32 mouse cellular contexts compared by ENCODE assay signal in genomic region chr7:19551634-19552033, GRCm38 (mm10). TPM values are rescaled to one million over a fixed set of nuclear protein-coding genes. Genes with fewer than 3 reads are reported as not detected.
DNase-seq lines count a peak whose midpoint lies in the region; ATAC-seq and TF ChIP-seq lines count a peak whose summit lies in the region.
"Had no signal": no experiment of that assay in that cellular context is flagged by ENCODE, and none has a peak within 500 bp of the region (broad histone marks: within the 10 kb centered on the region; RNA-seq: fewer than 3 reads in every experiment).

No protein-coding gene starts in this region.

- no peak overlapping the region for H3K4me2 ChIP-seq in limb, embryonic 13.5 days (replicated peaks)
- H3K4me2 ChIP-seq in neural tube, embryonic 13.5 days: no peak overlapping the region
- H3K4me2 ChIP-seq in neural tube, embryonic 15.5 days: no peak overlapping the region
- peak overlapping the region; percentile 6; the same call in 1 of the 2 replicates for H3K4me2 ChIP-seq in intestine, postnatal 0 days (replicated peaks; ENCODE audit: low read depth)
- H3K4me2 ChIP-seq in midbrain, embryonic 14.5 days (ENCODE audit: low read length): no peak overlapping the region
- H3K4me2 ChIP-seq: forebrain, embryonic 12.5 days; hindbrain, embryonic 13.5 days; limb, embryonic 15.5 days; lung, embryonic 14.5 days; midbrain, embryonic 11.5 days had no signal

- no peak for ATAC-seq in limb, embryonic 13.5 days (ENCODE audit: low FRiP score, low read depth)
- no peak for ATAC-seq in neural tube, embryonic 13.5 days (ENCODE audit: low read depth)
- ATAC-seq in neural tube, embryonic 15.5 days (ENCODE audit: low FRiP score): no peak
- peak; percentile 25; the same call in 1 of the 2 replicates for ATAC-seq in intestine, postnatal 0 days
- no peak for ATAC-seq in midbrain, embryonic 14.5 days (ENCODE audit: low FRiP score, low TSS enrichment)
- ATAC-seq: forebrain, postnatal 0 days had no signal

- DNase-seq in limb, embryonic 10.5 days (ENCODE audit: low spot score): no peak
- DNase-seq in midbrain, embryonic 14.5 days: no peak
- DNase-seq in urinary bladder, adult 18-20 months (ENCODE audit: low spot score in 2 of 2): no peak
- DNase-seq: adrenal gland, postnatal 36 days; cerebellum, adult 2 months; cerebellum, postnatal 14 days; forebrain, postnatal 0 days; gastrocnemius, postnatal 10 days; heart, adult 11 months; heart, postnatal 36 days; kidney, adult 2 months; kidney, postnatal 36 days; lung, embryonic 14.5 days; lung, postnatal 14 days; retina, postnatal 1 day; right cerebral cortex, postnatal 25 days; spleen, adult 18-20 months; thymus, adult 2 months; thymus, postnatal 36 days had no signal

- 0 out of 2 replicates have a peak overlapping the region, but pooled peaks have one; percentile 25 for H3K9ac ChIP-seq in limb, embryonic 13.5 days
- no peak overlapping the region for H3K9ac ChIP-seq in neural tube, embryonic 13.5 days
- H3K9ac ChIP-seq in neural tube, embryonic 15.5 days (replicated peaks): no peak overlapping the region
- 0 out of 2 replicates have a peak overlapping the region, but pooled peaks have one; percentile 11 for H3K9ac ChIP-seq in intestine, postnatal 0 days (ENCODE audit: low read depth, low read length)
- no peak overlapping the region for H3K9ac ChIP-seq in midbrain, embryonic 14.5 days (replicated peaks; ENCODE audit: low read length)
- H3K9ac ChIP-seq: forebrain, embryonic 12.5 days; forebrain, postnatal 0 days; hindbrain, embryonic 13.5 days; limb, embryonic 15.5 days; lung, embryonic 14.5 days had no signal

- WGBS in limb, embryonic 13.5 days: 60% methylated on average over 5 of the region's 5 CpGs
- 73% methylated on average over 5 of the region's 5 CpGs for WGBS in limb, embryonic 10.5 days
- 72% methylated on average over 5 of the region's 5 CpGs for WGBS in neural tube, embryonic 13.5 days
- WGBS in neural tube, embryonic 15.5 days: 63% methylated on average over 5 of the region's 5 CpGs
- 42% methylated on average over 5 of the region's 5 CpGs for WGBS in intestine, postnatal 0 days
- 87% methylated on average over 5 of the region's 5 CpGs for WGBS in midbrain, embryonic 14.5 days

- TF ChIP-seq CTCF in intestine, postnatal 0 days (IDR thresholded peaks at IDR 0.05; ENCODE audit: low read depth): no peak

- H3K27me3 ChIP-seq in limb, embryonic 13.5 days: no peaks in the 10 kb centered on the region
- H3K27me3 ChIP-seq in limb, embryonic 10.5 days (ENCODE audit: low read depth, poor library complexity, severe bottlenecking): no peaks in the 10 kb centered on the region
- no peaks in the 10 kb centered on the region for H3K27me3 ChIP-seq in neural tube, embryonic 13.5 days
- no peaks in the 10 kb centered on the region for H3K27me3 ChIP-seq in neural tube, embryonic 15.5 days (replicated peaks)
- no peaks in the 10 kb centered on the region for H3K27me3 ChIP-seq in intestine, postnatal 0 days (replicated peaks; ENCODE audit: control insufficient read depth, insufficient read depth, low read length)
- no peaks in the 10 kb centered on the region for H3K27me3 ChIP-seq in midbrain, embryonic 14.5 days (ENCODE audit: control insufficient read depth, insufficient read depth, low read length)
- H3K27me3 ChIP-seq: forebrain, embryonic 12.5 days; hindbrain, embryonic 13.5 days; limb, embryonic 15.5 days had no signal

- H3K36me3 ChIP-seq in limb, embryonic 13.5 days: peaks cover 43% of the 10 kb centered on the region
- H3K36me3 ChIP-seq in limb, embryonic 10.5 days: peaks cover 56% of the 10 kb centered on the region
- H3K36me3 ChIP-seq in neural tube, embryonic 13.5 days: peaks cover 24% of the 10 kb centered on the region; the same call in 1 of the 2 replicates
- peaks cover 18% of the 10 kb centered on the region; the same call in 1 of the 2 replicates for H3K36me3 ChIP-seq in neural tube, embryonic 15.5 days
- H3K36me3 ChIP-seq in intestine, postnatal 0 days (ENCODE audit: control insufficient read depth, insufficient read depth): peaks cover 12% of the 10 kb centered on the region; the same call in 1 of the 2 replicates
- H3K36me3 ChIP-seq in midbrain, embryonic 14.5 days (ENCODE audit: control insufficient read depth, insufficient read depth, low read length): peaks cover 19% of the 10 kb centered on the region

- no peaks in the 10 kb centered on the region for H3K9me3 ChIP-seq in limb, embryonic 13.5 days
- H3K9me3 ChIP-seq in limb, embryonic 10.5 days (replicated peaks): no peaks in the 10 kb centered on the region
- no peaks in the 10 kb centered on the region for H3K9me3 ChIP-seq in neural tube, embryonic 13.5 days
- no peaks in the 10 kb centered on the region for H3K9me3 ChIP-seq in neural tube, embryonic 15.5 days (replicated peaks)
- no peaks in the 10 kb centered on the region for H3K9me3 ChIP-seq in intestine, postnatal 0 days (ENCODE audit: control insufficient read depth)
- no peaks in the 10 kb centered on the region for H3K9me3 ChIP-seq in midbrain, embryonic 14.5 days (ENCODE audit: control insufficient read depth, low read length)
- H3K9me3 ChIP-seq: forebrain, embryonic 12.5 days; heart, embryonic 10.5 days; hindbrain, embryonic 13.5 days; limb, embryonic 15.5 days had no signal

- peaks cover 2% of the 10 kb centered on the region; the same call in 1 of the 2 replicates for H3K4me1 ChIP-seq in limb, embryonic 13.5 days
- peaks cover 5% of the 10 kb centered on the region; the same call in 1 of the 2 replicates for H3K4me1 ChIP-seq in limb, embryonic 10.5 days
- peaks cover 46% of the 10 kb centered on the region for H3K4me1 ChIP-seq in neural tube, embryonic 13.5 days (replicated peaks)
- H3K4me1 ChIP-seq in neural tube, embryonic 15.5 days: peaks cover 30% of the 10 kb centered on the region
- H3K4me1 ChIP-seq in intestine, postnatal 0 days (replicated peaks; ENCODE audit: control insufficient read depth, insufficient read depth, low read length): peaks cover 15% of the 10 kb centered on the region; the same call in 1 of the 2 replicates
- H3K4me1 ChIP-seq in midbrain, embryonic 14.5 days (ENCODE audit: control insufficient read depth, insufficient read depth, low read length): no peaks in the 10 kb centered on the region

- no peak overlapping the region for H3K27ac ChIP-seq in limb, embryonic 13.5 days
- H3K27ac ChIP-seq in limb, embryonic 10.5 days: no peak overlapping the region
- H3K27ac ChIP-seq in neural tube, embryonic 13.5 days (replicated peaks): 0 out of 2 replicates have a peak overlapping the region, but pooled peaks have one; percentile 18
- no peak overlapping the region for H3K27ac ChIP-seq in neural tube, embryonic 15.5 days (replicated peaks)
- peak overlapping the region; percentile 57; the same call in 1 of the 2 replicates for H3K27ac ChIP-seq in intestine, postnatal 0 days (ENCODE audit: low read depth, low read length)
- no peak overlapping the region for H3K27ac ChIP-seq in midbrain, embryonic 14.5 days (replicated peaks; ENCODE audit: low read depth, low read length)
- H3K27ac ChIP-seq: forebrain, embryonic 12.5 days; heart, embryonic 10.5 days; hindbrain, embryonic 13.5 days; layer of hippocampus, adult 2 months; limb, embryonic 15.5 days had no signal

- no peak overlapping the region for H3K4me3 ChIP-seq in limb, embryonic 13.5 days
- H3K4me3 ChIP-seq in limb, embryonic 10.5 days: no peak overlapping the region
- no peak overlapping the region for H3K4me3 ChIP-seq in neural tube, embryonic 13.5 days
- H3K4me3 ChIP-seq in neural tube, embryonic 15.5 days (replicated peaks): no peak overlapping the region
- no peak overlapping the region for H3K4me3 ChIP-seq in intestine, postnatal 0 days (ENCODE audit: low read depth, low read length)
- H3K4me3 ChIP-seq in midbrain, embryonic 14.5 days (replicated peaks; ENCODE audit: low read depth, low read length): no peak overlapping the region
- H3K4me3 ChIP-seq: erythroblast, embryonic 14.5 days; forebrain, embryonic 12.5 days; heart, embryonic 10.5 days; hindbrain, embryonic 13.5 days; layer of hippocampus, adult 2 months; limb, embryonic 15.5 days had no signal

RNA-seq across cellular contexts. Expression of gene Ppp1r37, which starts 11.2 kb away (rescaled TPM):
- 22.4 and 26.2 TPM in 2 replicates for polyA plus RNA-seq in limb, embryonic 13.5 days (2015; fragmentation: Nextera tagmentation; extraction: Ambion mirVana)
- 25.9 and 27.2 TPM in 2 replicates for polyA plus RNA-seq in limb, embryonic 10.5 days (2016; fragmentation: Nextera tagmentation; extraction: Ambion mirVana)
- 32.7 and 36.5 TPM in 2 replicates for polyA plus RNA-seq in neural tube, embryonic 13.5 days (2015; fragmentation: Nextera tagmentation; extraction: Ambion mirVana)
- 41.0 and 42.3 TPM in 2 replicates for polyA plus RNA-seq in neural tube, embryonic 15.5 days (2015; fragmentation: Nextera tagmentation; extraction: Ambion mirVana)
- 13.9 and 15.0 TPM in 2 replicates for polyA plus RNA-seq in intestine, postnatal 0 days (2015; fragmentation: Nextera tagmentation; extraction: Ambion mirVana)
- 9.5 and 31.7 TPM in 2 replicates for polyA plus RNA-seq in midbrain, embryonic 14.5 days (2014; fragmentation: Nextera tagmentation; extraction: Ambion mirVana)

RNA-seq across cellular contexts. Expression of gene Zfp296, which starts 25.5 kb away (rescaled TPM):
- polyA plus RNA-seq in limb, embryonic 13.5 days (2015; fragmentation: Nextera tagmentation; extraction: Ambion mirVana): 0.36 and 0.73 TPM in 2 replicates
- polyA plus RNA-seq in limb, embryonic 10.5 days (2016; fragmentation: Nextera tagmentation; extraction: Ambion mirVana): 0.71 and 0.93 TPM in 2 replicates
- polyA plus RNA-seq in neural tube, embryonic 13.5 days (2015; fragmentation: Nextera tagmentation; extraction: Ambion mirVana): 0.40 TPM in 1 of 2 replicates, not detected in the other
- 0.23 and 0.61 TPM in 2 replicates for polyA plus RNA-seq in neural tube, embryonic 15.5 days (2015; fragmentation: Nextera tagmentation; extraction: Ambion mirVana)
- polyA plus RNA-seq in intestine, postnatal 0 days (2015; fragmentation: Nextera tagmentation; extraction: Ambion mirVana): 0.14 TPM in 1 of 2 replicates, not detected in the other
- 0.22 and 0.32 TPM in 2 replicates for polyA plus RNA-seq in midbrain, embryonic 14.5 days (2014; fragmentation: Nextera tagmentation; extraction: Ambion mirVana)
- polyA plus RNA-seq: midbrain, postnatal 0 days had no signal

RNA-seq across cellular contexts. Expression of gene Gemin7, which starts 25.8 kb away (rescaled TPM):
- 167 and 179 TPM in 2 replicates for polyA plus RNA-seq in limb, embryonic 13.5 days (2015; fragmentation: Nextera tagmentation; extraction: Ambion mirVana)
- polyA plus RNA-seq in limb, embryonic 10.5 days (2016; fragmentation: Nextera tagmentation; extraction: Ambion mirVana): 196 and 201 TPM in 2 replicates
- polyA plus RNA-seq in neural tube, embryonic 13.5 days (2015; fragmentation: Nextera tagmentation; extraction: Ambion mirVana): 153 and 159 TPM in 2 replicates
- polyA plus RNA-seq in neural tube, embryonic 15.5 days (2015; fragmentation: Nextera tagmentation; extraction: Ambion mirVana): 145 and 154 TPM in 2 replicates
- 99.5 and 102 TPM in 2 replicates for polyA plus RNA-seq in intestine, postnatal 0 days (2015; fragmentation: Nextera tagmentation; extraction: Ambion mirVana)
- polyA plus RNA-seq in midbrain, embryonic 14.5 days (2014; fragmentation: Nextera tagmentation; extraction: Ambion mirVana): 140 and 154 TPM in 2 replicates

RNA-seq across cellular contexts. Expression of gene Nkpd1, which starts 34.0 kb away (rescaled TPM):
- polyA plus RNA-seq in limb, embryonic 13.5 days (2015; fragmentation: Nextera tagmentation; extraction: Ambion mirVana): 0.10 and 0.11 TPM in 2 replicates
- 0.10 and 0.11 TPM in 2 replicates for polyA plus RNA-seq in limb, embryonic 10.5 days (2016; fragmentation: Nextera tagmentation; extraction: Ambion mirVana)
- 0.14 TPM in 1 of 2 replicates, not detected in the other for polyA plus RNA-seq in neural tube, embryonic 13.5 days (2015; fragmentation: Nextera tagmentation; extraction: Ambion mirVana)
- 1.2 and 1.5 TPM in 2 replicates for polyA plus RNA-seq in neural tube, embryonic 15.5 days (2015; fragmentation: Nextera tagmentation; extraction: Ambion mirVana)
- not detected in 2 replicates for polyA plus RNA-seq in intestine, postnatal 0 days (2015; fragmentation: Nextera tagmentation; extraction: Ambion mirVana)
- polyA plus RNA-seq in midbrain, embryonic 14.5 days (2014; fragmentation: Nextera tagmentation; extraction: Ambion mirVana): 0.51 and 0.74 TPM in 2 replicates
- polyA plus RNA-seq: forebrain, embryonic 12.5 days; heart, embryonic 16.5 days; midbrain, embryonic 11.5 days had no signal

RNA-seq across cellular contexts. Expression of gene Trappc6a, which starts 43.4 kb away (rescaled TPM):
- 67.5 and 67.8 TPM in 2 replicates for polyA plus RNA-seq in limb, embryonic 13.5 days (2015; fragmentation: Nextera tagmentation; extraction: Ambion mirVana)
- polyA plus RNA-seq in limb, embryonic 10.5 days (2016; fragmentation: Nextera tagmentation; extraction: Ambion mirVana): 74.0 and 90.5 TPM in 2 replicates
- polyA plus RNA-seq in neural tube, embryonic 13.5 days (2015; fragmentation: Nextera tagmentation; extraction: Ambion mirVana): 46.4 and 49.0 TPM in 2 replicates
- 39.2 and 58.6 TPM in 2 replicates for polyA plus RNA-seq in neural tube, embryonic 15.5 days (2015; fragmentation: Nextera tagmentation; extraction: Ambion mirVana)
- 108 and 118 TPM in 2 replicates for polyA plus RNA-seq in intestine, postnatal 0 days (2015; fragmentation: Nextera tagmentation; extraction: Ambion mirVana)
- 30.1 and 36.6 TPM in 2 replicates for polyA plus RNA-seq in midbrain, embryonic 14.5 days (2014; fragmentation: Nextera tagmentation; extraction: Ambion mirVana)

Comparison
In these comparisons a context has a peak if more than half of its experiments do, and no peak if none do; other contexts are left out.
1. H3K27ac ChIP-seq: peak in neural tube, embryonic 13.5 days (single experiment) and intestine, postnatal 0 days (single experiment); none in limb, embryonic 13.5 days (single experiment), limb, embryonic 10.5 days (single experiment), neural tube, embryonic 15.5 days (single experiment) and midbrain, embryonic 14.5 days (single experiment).
2. H3K9ac ChIP-seq: peak in limb, embryonic 13.5 days (single experiment) and intestine, postnatal 0 days (single experiment); none in neural tube, embryonic 13.5 days (single experiment), neural tube, embryonic 15.5 days (single experiment) and midbrain, embryonic 14.5 days (single experiment).